Mouse (Mus musculus): ENCODE data around the gene Kif27.

DNA sequence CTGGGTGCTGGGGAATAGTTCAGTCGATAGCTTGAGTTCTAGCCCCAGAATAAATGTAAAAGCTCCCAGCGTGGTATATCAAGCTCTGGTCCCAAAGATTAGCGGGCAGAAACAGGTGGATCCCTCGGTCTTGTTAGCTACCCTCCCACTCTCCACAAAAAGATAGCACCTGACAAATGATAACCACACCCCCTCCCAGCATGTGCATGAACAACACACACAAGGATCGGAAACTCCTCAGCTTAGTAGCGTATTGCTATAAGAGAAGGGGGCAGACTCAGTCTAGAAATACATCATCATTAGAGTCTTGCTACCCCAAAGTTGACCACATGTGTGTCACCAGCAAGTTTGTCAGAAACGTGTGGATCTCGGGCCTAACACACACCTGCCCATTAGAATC, 83.3 kb downstream of the Kif27 start, which contains the start of gene Gkap1:
- TF ChIP-seq CTCF (IDR thresholded peaks at IDR 0.05; ENCODE audit: insufficient read depth, low read depth, low read length) = no peak
- no peak for TF ChIP-seq POLR2A (IDR thresholded peaks at IDR 0.05; ENCODE audit: insufficient read depth, low read depth, low read length)
